Mouse (Mus musculus) left cerebral cortex, adult 2 months (tissue): ENCODE data around the gene A630095E13Rik. TPM values are rescaled to one million over a fixed set of nuclear protein-coding genes. Genes with fewer than 3 reads are reported as not detected.
A peak's percentile ranks its signal among the peaks of the same experiment; 100 is the strongest.
"Not testable (repeated sequence)": the region's sequence is repeated elsewhere in the genome, so short reads cannot be mapped to it uniquely, and the experiment has no call there.

Experiments used
- DNase-seq, 2 experiments: peaks; one replicate each; pipeline ENCODE4 v3.0.0; 2021 to 2022; ENCODE audit warnings: low spot score in 2 of 2, mixed read lengths in 1 of 2; ENCODE audit errors: extremely low spot score in 1 of 2
- H3K27ac ChIP-seq: fragments of 200-600 bp; 2 replicates; pipeline ENCODE4 v1.8.1; 2022
- H3K4me3 ChIP-seq: fragments of 200-600 bp; 2 replicates; pipeline ENCODE4 v1.8.1; 2022
- CTCF ChIP-seq: fragments of 200-600 bp; IDR thresholded peaks from 2 replicates; pipeline ENCODE4 v1.8.1; 2022; ENCODE audit warnings: antibody characterized with exemption, mild to moderate bottlenecking, moderate library complexity
- intact Hi-C: fragments of 180-260 bp; cut with DNase I; formaldehyde crosslinking; loops from one replicate; pipeline ENCODE4 v1.15.1; 2025
- long read RNA-seq, 2 experiments: library from polyadenylated mRNA; stranded (forward); transcript quantifications; one replicate each; pipeline ENCODE4 v2.0.0; 2021; ENCODE audit warnings: borderline mapping rate in 2 of 2
- total RNA-seq, 2 experiments: library from RNA; stranded (reverse); gene quantifications; 2 replicates each; pipeline ENCODE4 v1.2.3; 2021

Gene A630095E13Rik
- total RNA-seq: not detected
- long read RNA-seq, experiment 1: 0 reads
- long read RNA-seq, experiment 2: 0 reads

- H3K27ac ChIP-seq, H3K4me3 ChIP-seq, intact Hi-C loops, DNase-seq: not testable (repeated sequence)
Measured at GRCm38 (mm10) chr9:36643276-36643675, at the start of gene A630095E13Rik. TSS of gene A630095E13Rik (minus strand) at chr9:36643376.

- intact Hi-C loops: loop anchor here (5.0 kb wide), 1 partner anchor 1241 kb away; no protein-coding TSS in a partner anchor
- Histone ChIP-seq H3K27ac (no peak within 1 kb of the TSS), H3K4me3 (no peak within 1 kb of the TSS)
- TF ChIP-seq CTCF: no peak
- DNase-seq: no peak
Measured at GRCm38 (mm10) chr9:36692920-36693319, 49.7 kb upstream of the A630095E13Rik start, which contains the start of gene Acrv1. TSS of gene Acrv1 (plus strand) at chr9:36693220.

DNA sequence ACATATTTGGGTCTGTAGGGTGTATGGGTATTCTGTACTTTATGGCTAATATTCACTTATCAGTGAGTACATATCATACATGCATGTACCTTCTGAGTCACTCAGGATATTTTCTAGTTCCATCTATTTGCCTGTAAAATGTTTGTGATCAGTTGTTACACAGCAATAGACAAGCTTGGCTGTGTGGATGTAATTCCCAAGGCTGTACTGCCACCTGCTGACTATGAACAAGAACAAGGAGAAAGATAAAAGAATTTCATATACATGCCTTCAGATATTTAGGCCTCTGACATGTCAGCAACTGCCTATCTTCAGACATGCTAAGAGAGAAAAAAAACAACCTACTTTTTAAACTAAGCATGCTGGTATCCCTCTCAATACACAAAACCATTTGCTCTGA, 44.2 kb upstream of the A630095E13Rik start:
- no peak overlapping the region for H3K4me3 ChIP-seq
- intact Hi-C loops: loop anchor here (10.0 kb wide), 1 partner anchor 253 kb away; the partner anchor contains the start of gene Gm7257

DNA sequence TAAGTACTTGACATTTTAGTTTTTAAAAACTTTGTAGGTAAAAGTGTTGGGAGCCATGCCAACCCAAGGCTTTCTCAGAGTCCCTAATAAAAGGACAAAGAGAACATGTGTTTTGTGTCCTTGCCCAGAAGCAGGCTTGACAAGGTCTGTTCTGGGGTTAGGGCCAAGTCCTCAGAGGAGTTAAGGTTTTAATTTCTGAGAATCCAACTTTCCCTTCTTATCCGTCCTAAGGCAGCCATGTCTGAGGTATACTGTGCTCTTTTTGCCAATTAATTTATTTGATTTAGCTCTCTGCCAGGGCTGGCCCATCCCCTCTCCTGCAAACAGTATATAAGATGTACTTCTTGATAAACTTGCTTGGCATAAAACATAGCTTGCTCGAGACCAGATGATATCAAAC, 38.2 kb upstream of the A630095E13Rik start:
- Histone ChIP-seq H3K4me3 (no peak overlapping the region), H3K27ac (no peak overlapping the region)
- intact Hi-C loops: loop anchor here (10.0 kb wide), 1 partner anchor 247 kb away; the partner anchor contains the start of gene Gm7257
- TF ChIP-seq CTCF: no peak
- no peak for DNase-seq

More for the DNA sequence above, 44.2 kb upstream of the A630095E13Rik start:
- H3K27ac ChIP-seq: no peak overlapping the region
- no peak for DNase-seq
- TF ChIP-seq CTCF: peak; percentile 58

Other genes with a start within 250 kb of the A630095E13Rik start
- not detected for gene Gm7257, start 211.5 kb downstream of the A630095E13Rik start, total RNA-seq
- not detected for gene Gm9513, start 167.7 kb downstream of the A630095E13Rik start, total RNA-seq
- gene Gm5615, start 101.4 kb downstream of the A630095E13Rik start, total RNA-seq: not detected
- not detected for gene Gm17689, start 60.7 kb downstream of the A630095E13Rik start, total RNA-seq
- gene Acrv1, start 49.8 kb upstream of the A630095E13Rik start, total RNA-seq: not detected
- gene Chek1, start 83.7 kb upstream of the A630095E13Rik start, total RNA-seq: 1 to 10 TPM; 2.2 to 2.4 TPM
- 10 to 100 TPM; 70.3 to 77.2 TPM for gene Stt3a, start 124.3 kb upstream of the A630095E13Rik start, total RNA-seq
- 100 to 1,000 TPM; 109 to 111 TPM for gene Ei24, start 154.0 kb upstream of the A630095E13Rik start, total RNA-seq
- gene Fez1, start 178.5 kb upstream of the A630095E13Rik start, total RNA-seq: 100 to 1,000 TPM; 241 to 261 TPM